Mouse (Mus musculus): ENCODE data around the gene Abhd17c.
A peak's percentile ranks its signal among the peaks of the same experiment; 100 is the strongest.
"Not testable (repeated sequence)": the region's sequence is repeated elsewhere in the genome, so short reads cannot be mapped to it uniquely, and the experiment has no call there.

Gene Abhd17c

GRCm38 (mm10) chr7:84151001-84151959, at the start of gene Abhd17c:
Gene Abhd17c, minus strand, starts transcription at chr7:84151893.
- peak; percentile 74 for ATAC-seq (ENCODE audit: insufficient number of reproducible peaks, low FRiP score, low TSS enrichment)

GRCm38 (mm10) chr7:84197208-84197860, 45.6 kb upstream of the Abhd17c start:
- no peak for ATAC-seq (ENCODE audit: insufficient number of reproducible peaks, low FRiP score, low TSS enrichment)

- ATAC-seq (ENCODE audit: insufficient number of reproducible peaks, low FRiP score, low TSS enrichment), result no peak
Measured at GRCm38 (mm10) chr7:84196221-84196620, 44.5 kb upstream of the Abhd17c start.

- ATAC-seq (ENCODE audit: insufficient number of reproducible peaks, low FRiP score, low TSS enrichment), result no peak
Measured at GRCm38 (mm10) chr7:84192256-84192655, 40.6 kb upstream of the Abhd17c start.

- ATAC-seq (ENCODE audit: insufficient number of reproducible peaks, low FRiP score, low TSS enrichment), result no peak
Measured at GRCm38 (mm10) chr7:84191476-84191875, 39.8 kb upstream of the Abhd17c start.

GRCm38 (mm10) chr7:84188196-84188595, 36.5 kb upstream of the Abhd17c start:
- ATAC-seq (ENCODE audit: insufficient number of reproducible peaks, low FRiP score, low TSS enrichment), result no peak

GRCm38 (mm10) chr7:84185196-84185595, 33.5 kb upstream of the Abhd17c start:
- no peak for ATAC-seq (ENCODE audit: insufficient number of reproducible peaks, low FRiP score, low TSS enrichment)

- ATAC-seq (ENCODE audit: insufficient number of reproducible peaks, low FRiP score, low TSS enrichment), result no peak
Measured at GRCm38 (mm10) chr7:84184703-84185102, 33.0 kb upstream of the Abhd17c start.

- not testable (repeated sequence) for ATAC-seq (ENCODE audit: insufficient number of reproducible peaks, low FRiP score, low TSS enrichment)
Measured at GRCm38 (mm10) chr7:84178809-84179208, 27.1 kb upstream of the Abhd17c start.

GRCm38 (mm10) chr7:84174655-84175448, 23.2 kb upstream of the Abhd17c start:
- no peak for ATAC-seq (ENCODE audit: insufficient number of reproducible peaks, low FRiP score, low TSS enrichment)

GRCm38 (mm10) chr7:84173394-84173793, 21.7 kb upstream of the Abhd17c start:
- ATAC-seq (ENCODE audit: insufficient number of reproducible peaks, low FRiP score, low TSS enrichment), result no peak

GRCm38 (mm10) chr7:84171177-84171787, 19.6 kb upstream of the Abhd17c start:
- ATAC-seq (ENCODE audit: insufficient number of reproducible peaks, low FRiP score, low TSS enrichment), result no peak

- no peak for ATAC-seq (ENCODE audit: insufficient number of reproducible peaks, low FRiP score, low TSS enrichment)
Measured at GRCm38 (mm10) chr7:84168355-84168754, 16.7 kb upstream of the Abhd17c start.

GRCm38 (mm10) chr7:84166721-84167419, 15.2 kb upstream of the Abhd17c start:
- ATAC-seq (ENCODE audit: insufficient number of reproducible peaks, low FRiP score, low TSS enrichment), result no peak

- ATAC-seq (ENCODE audit: insufficient number of reproducible peaks, low FRiP score, low TSS enrichment), result no peak
Measured at GRCm38 (mm10) chr7:84166007-84166406, 14.3 kb upstream of the Abhd17c start.

- no peak for ATAC-seq (ENCODE audit: insufficient number of reproducible peaks, low FRiP score, low TSS enrichment)
Measured at GRCm38 (mm10) chr7:84165288-84165687, 13.6 kb upstream of the Abhd17c start.

- ATAC-seq (ENCODE audit: insufficient number of reproducible peaks, low FRiP score, low TSS enrichment), result no peak
Measured at GRCm38 (mm10) chr7:84164880-84165279, 13.2 kb upstream of the Abhd17c start.

- ATAC-seq (ENCODE audit: insufficient number of reproducible peaks, low FRiP score, low TSS enrichment), result no peak
Measured at GRCm38 (mm10) chr7:84164419-84164818, 12.7 kb upstream of the Abhd17c start.

GRCm38 (mm10) chr7:84163585-84163984, 11.9 kb upstream of the Abhd17c start:
- no peak for ATAC-seq (ENCODE audit: insufficient number of reproducible peaks, low FRiP score, low TSS enrichment)

GRCm38 (mm10) chr7:84159414-84159813, 7.7 kb upstream of the Abhd17c start:
- no peak for ATAC-seq (ENCODE audit: insufficient number of reproducible peaks, low FRiP score, low TSS enrichment)

Data from cerebellum, adult (tissue).